Mouse (Mus musculus) left cerebral cortex, adult 9 months (tissue): Measurements from ENCODE around the gene Dab1.

Source experiments
- DNase-seq, 2 experiments: peaks; one replicate each; pipeline ENCODE4 v3.0.0; 2022; ENCODE audit warnings: low spot score in 2 of 2

Dab1 gene

GRCm38 (mm10) chr4:104371136-104371535 lies 752.0 kb downstream of the Dab1 start:
- DNase-seq = no peak

- no peak for DNase-seq
Observed at GRCm38 (mm10) chr4:104374191-104374590, 755.0 kb downstream of the Dab1 start.

- no peak for DNase-seq
Observed at GRCm38 (mm10) chr4:104384704-104385103, 765.5 kb downstream of the Dab1 start.

GRCm38 (mm10) chr4:104385272-104385671 lies 766.1 kb downstream of the Dab1 start:
- no peak for DNase-seq

GRCm38 (mm10) chr4:104395515-104395914 lies 776.4 kb downstream of the Dab1 start:
- DNase-seq = no peak

GRCm38 (mm10) chr4:104396095-104396494 lies 776.9 kb downstream of the Dab1 start:
- DNase-seq = no peak

- DNase-seq = peak in 1 of 2 experiments; percentile 20
Observed at GRCm38 (mm10) chr4:104399106-104399730, 780.1 kb downstream of the Dab1 start.

- DNase-seq = no peak
Observed at GRCm38 (mm10) chr4:104404099-104404498, 784.9 kb downstream of the Dab1 start.

GRCm38 (mm10) chr4:104410922-104411321 lies 791.8 kb downstream of the Dab1 start:
- DNase-seq = no peak

GRCm38 (mm10) chr4:104415482-104415881 lies 796.3 kb downstream of the Dab1 start:
- no peak for DNase-seq

GRCm38 (mm10) chr4:104418354-104418753 lies 799.2 kb downstream of the Dab1 start:
- DNase-seq = no peak

GRCm38 (mm10) chr4:104420983-104421680 lies 802.0 kb downstream of the Dab1 start:
- DNase-seq = no peak

- no peak for DNase-seq
Observed at GRCm38 (mm10) chr4:104429127-104429526, 810.0 kb downstream of the Dab1 start.

GRCm38 (mm10) chr4:104431231-104431855 lies 812.2 kb downstream of the Dab1 start:
- DNase-seq = no peak

GRCm38 (mm10) chr4:104432150-104432549 lies 813.0 kb downstream of the Dab1 start:
- no peak for DNase-seq

- no peak for DNase-seq
Observed at GRCm38 (mm10) chr4:104435736-104436135, 816.6 kb downstream of the Dab1 start.

- DNase-seq = no peak
Observed at GRCm38 (mm10) chr4:104436411-104436810, 817.3 kb downstream of the Dab1 start.

GRCm38 (mm10) chr4:104438730-104439129 lies 819.6 kb downstream of the Dab1 start:
- no peak for DNase-seq

GRCm38 (mm10) chr4:104439641-104440040 lies 820.5 kb downstream of the Dab1 start:
- DNase-seq = no peak

- DNase-seq = no peak
Observed at GRCm38 (mm10) chr4:104442925-104443747, 824.0 kb downstream of the Dab1 start.

GRCm38 (mm10) chr4:104443775-104444174 lies 824.6 kb downstream of the Dab1 start:
- DNase-seq = no peak

GRCm38 (mm10) chr4:104444985-104445384 lies 825.8 kb downstream of the Dab1 start:
- DNase-seq = no peak
